Mouse (Mus musculus) kidney, adult 18-20 months (tissue): ENCODE measurements around the gene Dexi.

Experiments used
- DNase-seq: peaks from one replicate; pipeline ENCODE4 v3.0.0; 2021

Dexi gene

DNA sequence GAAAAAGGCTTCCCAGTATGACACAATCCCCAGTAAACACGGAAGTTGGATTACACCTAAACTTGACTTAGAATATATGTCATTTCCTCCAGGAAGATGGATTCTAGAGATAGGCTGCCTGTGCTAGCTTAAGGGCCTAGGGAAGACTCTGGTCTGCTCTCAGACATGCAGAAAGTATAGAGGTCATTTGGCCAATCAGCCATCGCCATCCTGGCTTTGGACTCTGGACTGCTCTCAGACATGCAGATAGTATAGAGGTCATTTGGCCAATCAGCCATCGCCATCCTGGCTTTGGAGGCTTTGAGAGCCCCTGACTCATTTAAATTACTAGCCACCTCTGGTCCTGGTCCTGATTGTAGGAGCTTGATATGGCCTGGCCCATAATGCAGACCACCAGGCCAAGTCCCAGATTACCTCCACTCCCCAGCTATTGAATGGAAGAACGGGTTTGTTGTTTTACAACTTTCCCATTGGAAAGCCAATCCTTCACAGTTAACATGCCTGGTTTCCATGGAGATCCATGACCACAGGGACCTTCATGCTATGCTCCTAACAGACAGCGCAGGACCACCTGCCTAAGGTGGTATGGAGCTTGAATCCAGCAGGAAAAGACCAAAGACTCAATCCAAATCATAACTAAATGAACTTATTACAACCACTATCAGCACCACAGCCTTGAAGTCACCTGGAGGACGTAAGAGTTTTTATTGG lies 88.8 kb downstream of the Dexi start:
- no peak for DNase-seq
